Mouse (Mus musculus): Measurements from ENCODE around the gene Adcy7. TPM values are rescaled to one million over a fixed set of nuclear protein-coding genes. Genes with fewer than 3 reads are reported as not detected.

The Adcy7 gene
- polyA plus RNA-seq, 1 experiment from 2014 or later = 3.8 TPM

DNA sequence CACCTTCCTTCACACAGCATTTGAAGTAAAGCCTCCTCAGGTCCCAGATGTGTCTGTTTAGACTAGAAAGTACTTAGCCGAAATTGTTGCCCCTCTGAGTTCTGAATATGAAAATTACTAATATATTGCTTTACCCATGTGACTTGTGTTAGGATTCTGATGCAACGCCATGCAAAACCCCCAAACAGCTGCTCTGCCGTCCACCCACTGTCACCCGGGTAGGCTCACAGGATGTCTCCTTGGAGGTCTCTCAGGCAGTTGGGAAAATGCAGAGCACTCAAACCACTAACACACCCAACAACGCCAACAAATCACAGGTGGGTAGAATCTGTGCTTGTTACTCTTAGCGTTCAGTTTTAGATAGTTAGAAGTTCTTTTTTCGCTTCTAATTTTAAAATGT, 17.2 kb upstream of the Adcy7 start:
- Histone ChIP-seq H3K4me1 (replicated peaks) (no peaks in the 10 kb centered on the region), H3K27ac (ENCODE audit: poor library complexity, severe bottlenecking) (no peak overlapping the region)
- ATAC-seq (ENCODE audit: insufficient number of reproducible peaks, low FRiP score) = no peak

DNA sequence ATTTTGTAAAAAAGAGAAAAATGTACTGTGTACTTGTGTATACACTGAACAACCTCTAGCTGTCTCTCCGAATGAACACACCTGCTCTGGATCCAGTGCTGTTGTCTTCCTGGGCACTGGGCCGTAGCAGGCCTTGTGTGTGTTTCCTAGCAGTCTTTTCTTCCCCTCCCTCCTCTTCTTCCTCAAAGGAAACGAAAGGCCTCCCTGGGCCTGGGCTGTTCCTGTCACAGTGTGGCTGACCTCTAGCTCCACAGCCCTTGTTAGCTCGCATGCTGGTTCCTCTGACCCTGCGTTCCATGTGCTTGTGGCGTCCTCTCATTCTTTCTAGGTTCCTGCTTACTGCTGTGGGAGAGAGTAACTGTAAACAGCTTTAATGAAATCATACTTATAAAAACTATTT, 14.2 kb upstream of the Adcy7 start:
- 65% methylated on average over 6 of the region's 6 CpGs for WGBS

More for the DNA sequence above, 17.2 kb upstream of the Adcy7 start:
- Histone ChIP-seq H3K27me3 (replicated peaks) (no peaks in the 10 kb centered on the region), H3K36me3 (peaks cover 59% of the 10 kb centered on the region), H3K4me2 (no peak overlapping the region), H3K9me3 (replicated peaks) (no peaks in the 10 kb centered on the region), H3K4me3 (no peak overlapping the region), H3K9ac (no peak overlapping the region)
- whole genome bisulfite sequencing = 85% methylated on average over 7 of the region's 7 CpGs

DNA sequence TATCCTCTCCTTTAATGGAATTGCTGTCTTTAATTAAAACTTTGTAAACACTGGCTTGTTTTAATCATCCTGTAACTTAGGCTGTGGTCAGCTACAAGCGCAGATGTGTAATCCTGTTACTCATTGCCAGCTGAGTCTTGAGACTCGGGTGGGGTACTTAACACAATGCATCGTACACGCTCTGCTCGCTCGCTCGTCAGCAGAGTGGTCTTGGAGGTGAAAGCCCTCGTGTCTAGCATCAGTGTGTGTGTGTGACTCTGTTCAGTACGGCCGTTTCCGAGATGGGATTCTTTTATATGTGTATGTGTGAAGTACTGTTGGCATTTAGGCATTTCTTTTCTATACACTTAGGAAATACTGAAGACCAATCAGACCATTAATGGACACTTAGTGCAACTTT, 13.7 kb upstream of the Adcy7 start:
- no peaks in the 10 kb centered on the region for H3K27me3 ChIP-seq (replicated peaks)
- no peak overlapping the region for H3K27ac ChIP-seq (ENCODE audit: poor library complexity, severe bottlenecking)
- peaks cover 34% of the 10 kb centered on the region for H3K36me3 ChIP-seq
- WGBS = 88% methylated on average over 11 of the region's 11 CpGs
- no peak for ATAC-seq (ENCODE audit: insufficient number of reproducible peaks, low FRiP score)
- H3K4me3 ChIP-seq = no peak overlapping the region
- peaks cover 23% of the 10 kb centered on the region for H3K4me1 ChIP-seq (replicated peaks)
- H3K9me3 ChIP-seq (replicated peaks) = no peaks in the 10 kb centered on the region
- H3K9ac ChIP-seq = no peak overlapping the region
- no peak overlapping the region for H3K4me2 ChIP-seq

More for the DNA sequence above, 14.2 kb upstream of the Adcy7 start:
- no peaks in the 10 kb centered on the region for H3K27me3 ChIP-seq (replicated peaks)
- H3K4me3 ChIP-seq = no peak overlapping the region
- H3K4me2 ChIP-seq = no peak overlapping the region
- no peaks in the 10 kb centered on the region for H3K9me3 ChIP-seq (replicated peaks)
- H3K4me1 ChIP-seq (replicated peaks) = peaks cover 18% of the 10 kb centered on the region
- H3K27ac ChIP-seq (ENCODE audit: poor library complexity, severe bottlenecking) = no peak overlapping the region
- no peak overlapping the region for H3K9ac ChIP-seq
- H3K36me3 ChIP-seq = peaks cover 34% of the 10 kb centered on the region
- no peak for ATAC-seq (ENCODE audit: insufficient number of reproducible peaks, low FRiP score)

DNA sequence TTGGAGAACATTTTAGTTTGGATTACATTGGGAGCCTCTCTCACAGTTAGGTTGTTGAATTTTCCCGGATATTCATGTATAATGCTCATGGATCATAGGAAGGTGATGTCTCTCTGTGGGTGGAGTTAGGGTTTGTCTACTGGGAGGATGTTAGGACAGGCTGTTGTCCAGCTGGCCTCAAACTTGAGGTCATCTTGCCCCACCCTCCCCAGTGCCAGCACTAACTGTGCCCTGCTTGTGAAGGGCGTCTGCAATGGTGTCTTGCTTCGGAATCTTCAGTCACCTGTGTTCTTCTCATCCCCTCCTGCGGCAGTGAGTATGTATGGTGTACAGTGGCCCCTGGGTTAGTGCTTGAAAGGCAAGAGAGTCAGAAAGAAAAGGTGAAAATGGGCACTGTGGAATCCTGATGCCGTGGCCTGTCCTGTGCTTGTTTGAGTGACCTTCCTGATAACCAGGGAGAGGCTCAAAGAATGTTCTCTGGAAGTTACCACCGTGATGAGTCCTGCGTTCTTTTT, 11.7 kb upstream of the Adcy7 start:
- Histone ChIP-seq H3K4me2 (no peak overlapping the region), H3K27ac (ENCODE audit: poor library complexity, severe bottlenecking) (no peak overlapping the region; the same call in 1 of the 2 replicates), H3K9ac (no peak overlapping the region), H3K36me3 (peaks cover 22% of the 10 kb centered on the region), H3K9me3 (replicated peaks) (no peaks in the 10 kb centered on the region), H3K4me1 (replicated peaks) (peaks cover 32% of the 10 kb centered on the region), H3K27me3 (replicated peaks) (no peaks in the 10 kb centered on the region), H3K4me3 (no peak overlapping the region)
- WGBS = 70% methylated on average over 7 of the region's 7 CpGs
- ATAC-seq (ENCODE audit: insufficient number of reproducible peaks, low FRiP score) = no peak

DNA sequence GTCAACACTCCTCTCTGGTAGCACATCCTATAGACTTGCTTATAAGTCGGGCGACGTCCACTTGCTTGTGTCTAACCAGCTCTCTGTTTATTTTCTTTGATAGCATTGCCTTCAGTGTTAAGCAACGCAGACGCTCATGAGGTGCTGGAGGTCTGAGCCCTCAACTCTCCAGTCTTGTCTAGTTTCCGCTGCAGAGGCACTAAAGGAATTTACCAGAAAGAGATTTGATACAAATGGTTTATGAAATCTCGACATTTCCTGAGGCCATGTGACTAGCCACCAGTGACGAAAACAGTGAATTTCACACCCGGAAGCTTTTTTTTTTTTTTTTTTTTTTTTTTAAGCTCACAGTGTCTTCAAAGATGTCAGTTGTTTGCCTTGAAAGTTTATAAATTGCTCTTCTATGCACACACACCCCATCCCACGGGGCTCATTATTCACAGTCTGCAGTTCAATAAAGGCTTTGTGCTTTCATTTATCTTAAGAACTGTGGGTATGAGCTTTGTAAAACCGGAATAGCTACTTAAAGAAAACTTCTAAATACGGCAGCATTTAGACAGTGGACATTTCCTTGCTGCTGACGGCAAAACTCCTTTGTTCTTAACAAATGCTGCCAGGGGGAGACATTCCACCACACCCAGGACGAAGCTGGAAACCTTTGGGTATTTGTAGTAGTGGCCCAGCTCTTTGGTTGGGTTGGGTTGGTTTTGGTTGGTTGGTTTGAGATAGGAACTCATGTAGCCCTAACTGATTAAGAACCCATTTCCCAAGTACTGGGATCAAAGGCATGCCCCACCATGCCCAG, 9.2 kb upstream of the Adcy7 start:
- H3K27ac ChIP-seq (ENCODE audit: poor library complexity, severe bottlenecking) = no peak overlapping the region
- 53% methylated on average over 14 of the region's 14 CpGs for WGBS

DNA sequence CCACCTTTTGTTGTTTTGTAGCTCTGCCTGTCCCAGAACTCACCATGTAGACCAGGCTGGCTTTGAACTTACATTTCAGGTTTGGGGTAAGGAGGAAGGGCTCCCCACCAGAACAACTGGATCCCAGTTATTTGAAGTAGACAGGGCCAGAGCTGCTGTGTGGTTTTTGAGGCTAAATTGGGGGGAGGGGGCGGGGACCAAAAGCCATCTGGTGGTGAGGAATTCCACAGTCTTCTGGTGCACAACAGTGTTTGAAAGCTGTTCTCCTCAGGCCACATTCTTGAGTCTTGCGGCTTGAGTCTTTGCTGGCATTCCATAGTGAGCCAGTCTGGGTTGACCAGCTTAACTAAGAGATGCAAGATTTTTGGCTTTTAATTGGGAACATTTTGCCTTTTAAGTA, 6.7 kb upstream of the Adcy7 start:
- WGBS = 13% methylated on average over 2 of the region's 2 CpGs
- no peaks in the 10 kb centered on the region for H3K9me3 ChIP-seq (replicated peaks)
- no peak overlapping the region for H3K4me3 ChIP-seq
- H3K4me2 ChIP-seq = no peak overlapping the region
- no peaks in the 10 kb centered on the region for H3K36me3 ChIP-seq
- no peak overlapping the region for H3K9ac ChIP-seq
- H3K27ac ChIP-seq (ENCODE audit: poor library complexity, severe bottlenecking) = no peak overlapping the region
- H3K4me1 ChIP-seq (replicated peaks) = peaks cover 40% of the 10 kb centered on the region
- no peak for ATAC-seq (ENCODE audit: insufficient number of reproducible peaks, low FRiP score)
- H3K27me3 ChIP-seq (replicated peaks) = peaks cover 10% of the 10 kb centered on the region

More for the DNA sequence above, 9.2 kb upstream of the Adcy7 start:
- Histone ChIP-seq H3K36me3 (peaks cover 3% of the 10 kb centered on the region), H3K4me3 (no peak overlapping the region), H3K27me3 (replicated peaks) (peaks cover 3% of the 10 kb centered on the region; the same call in 1 of the 2 replicates), H3K9ac (no peak overlapping the region), H3K4me1 (replicated peaks) (peaks cover 41% of the 10 kb centered on the region), H3K9me3 (replicated peaks) (no peaks in the 10 kb centered on the region), H3K4me2 (no peak overlapping the region)
- ATAC-seq (ENCODE audit: insufficient number of reproducible peaks, low FRiP score) = no peak

DNA sequence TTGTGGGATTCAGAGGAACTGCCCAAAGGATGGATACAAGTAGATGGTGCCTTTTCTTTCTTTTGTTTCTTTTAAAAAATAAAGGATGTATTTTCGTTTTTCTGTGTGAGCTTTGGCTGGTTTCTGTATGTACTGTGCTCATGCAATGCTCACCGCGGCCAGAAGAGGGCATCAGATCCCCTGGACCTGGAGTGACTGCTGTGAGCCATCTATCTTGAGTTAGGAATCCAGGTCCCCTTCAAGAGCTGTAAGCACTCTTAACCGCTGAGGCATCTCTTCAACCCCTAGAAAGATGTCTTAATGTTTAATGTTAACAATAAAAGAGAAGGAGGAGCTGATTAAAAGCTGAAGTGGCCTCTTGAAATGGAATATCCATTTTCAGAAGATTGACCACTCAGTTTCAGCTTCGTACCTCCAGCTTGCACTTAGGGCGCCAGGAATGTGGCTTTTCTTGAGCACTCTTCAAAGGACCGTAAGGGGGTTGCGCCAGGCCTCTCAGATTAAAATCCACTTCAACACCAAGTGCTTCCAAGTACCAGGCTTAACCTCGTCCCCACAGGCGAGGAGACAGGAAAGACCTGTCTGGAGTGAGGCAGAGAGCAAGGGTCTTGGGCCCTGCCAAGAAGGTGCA, 5.9 kb upstream of the Adcy7 start:
- Histone ChIP-seq H3K4me3 (no peak overlapping the region), H3K36me3 (no peaks in the 10 kb centered on the region), H3K9ac (no peak overlapping the region), H3K27ac (ENCODE audit: poor library complexity, severe bottlenecking) (no peak overlapping the region), H3K9me3 (replicated peaks) (no peaks in the 10 kb centered on the region), H3K27me3 (replicated peaks) (peaks cover 18% of the 10 kb centered on the region), H3K4me1 (replicated peaks) (peaks cover 37% of the 10 kb centered on the region), H3K4me2 (no peak overlapping the region)
- no peak for ATAC-seq (ENCODE audit: insufficient number of reproducible peaks, low FRiP score)
- 31% methylated on average over 10 of the region's 10 CpGs for WGBS

DNA sequence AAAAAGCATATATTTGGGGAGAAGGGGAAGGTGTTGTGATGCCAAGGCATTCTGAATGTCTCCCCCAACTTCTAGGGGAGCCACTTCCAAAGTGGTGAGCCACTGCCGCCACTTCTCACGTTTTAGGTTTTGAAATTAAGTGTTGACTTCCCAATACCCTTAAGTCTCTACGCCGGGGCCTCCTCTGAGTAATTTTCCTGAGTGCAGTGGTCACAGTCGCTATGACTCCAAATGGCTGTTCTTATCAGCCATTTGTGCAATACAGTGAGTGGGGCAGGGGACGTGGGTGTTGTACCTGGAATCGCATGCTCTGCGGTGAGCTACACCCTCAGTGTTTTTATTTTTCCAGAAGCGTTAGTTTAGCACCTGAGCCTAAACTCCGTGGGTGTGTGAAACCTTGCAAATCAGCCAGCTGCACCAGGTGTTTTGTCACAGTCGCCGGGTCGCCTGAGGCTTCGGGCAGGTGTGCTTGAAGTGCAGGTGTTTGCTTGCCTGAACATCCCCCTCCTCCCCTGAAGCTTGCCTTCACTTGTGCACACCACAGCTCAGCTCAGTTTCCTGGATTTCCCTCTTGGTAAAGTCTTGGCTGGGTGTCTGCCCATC, 5.3 kb upstream of the Adcy7 start:
- Histone ChIP-seq H3K4me2 (no peak overlapping the region), H3K9me3 (replicated peaks) (no peaks in the 10 kb centered on the region), H3K27me3 (replicated peaks) (peaks cover 22% of the 10 kb centered on the region), H3K4me3 (no peak overlapping the region), H3K36me3 (no peaks in the 10 kb centered on the region), H3K4me1 (replicated peaks) (peaks cover 36% of the 10 kb centered on the region), H3K9ac (no peak overlapping the region), H3K27ac (ENCODE audit: poor library complexity, severe bottlenecking) (no peak overlapping the region)
- ATAC-seq (ENCODE audit: insufficient number of reproducible peaks, low FRiP score) = no peak
- WGBS = 78% methylated on average over 14 of the region's 14 CpGs

DNA sequence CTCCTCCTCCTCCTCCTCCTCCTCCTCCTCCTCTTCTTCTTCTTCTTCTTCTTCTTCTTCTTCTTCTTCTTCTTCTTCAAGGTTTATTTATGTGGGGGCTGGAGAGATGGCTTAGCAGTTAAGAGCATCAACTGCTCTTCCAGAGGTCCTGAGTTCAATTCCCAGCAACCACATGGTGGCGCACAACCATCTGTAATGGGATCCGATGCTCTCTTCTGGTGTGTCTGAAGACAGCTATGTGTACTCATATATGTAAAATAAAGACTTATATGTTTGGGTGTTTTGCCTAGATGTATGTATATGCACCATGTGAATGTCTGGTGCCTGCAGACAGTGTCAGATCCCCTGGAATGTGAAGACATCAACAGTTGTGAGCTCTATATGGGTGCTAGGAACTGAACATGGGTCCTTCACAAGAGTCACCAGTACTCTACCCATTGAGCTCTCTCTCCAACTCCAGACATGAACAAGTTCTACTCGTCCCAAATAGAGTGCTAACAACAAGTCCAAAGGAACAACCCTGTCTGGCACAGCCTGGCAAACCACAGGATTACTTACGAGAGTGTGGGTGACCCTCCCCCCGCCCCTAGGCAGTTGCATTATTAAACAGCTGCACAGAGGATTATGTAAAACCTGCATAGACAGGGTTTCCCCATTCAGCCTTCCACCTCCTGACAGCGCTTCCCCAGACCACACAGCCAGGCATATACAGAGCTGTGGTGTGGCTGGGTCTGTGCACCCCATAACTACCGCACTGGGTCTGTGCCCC, 2.9 kb upstream of the Adcy7 start:
- no peak overlapping the region for H3K4me2 ChIP-seq
- H3K27ac ChIP-seq (ENCODE audit: poor library complexity, severe bottlenecking) = no peak overlapping the region
- H3K4me1 ChIP-seq (replicated peaks) = peaks cover 31% of the 10 kb centered on the region
- H3K9me3 ChIP-seq (replicated peaks) = no peaks in the 10 kb centered on the region
- H3K9ac ChIP-seq = no peak overlapping the region
- H3K27me3 ChIP-seq (replicated peaks) = peaks cover 45% of the 10 kb centered on the region
- H3K36me3 ChIP-seq = no peaks in the 10 kb centered on the region
- no peak overlapping the region for H3K4me3 ChIP-seq
- no peak for ATAC-seq (ENCODE audit: insufficient number of reproducible peaks, low FRiP score)
- WGBS = 62% methylated on average over 7 of the region's 7 CpGs

DNA sequence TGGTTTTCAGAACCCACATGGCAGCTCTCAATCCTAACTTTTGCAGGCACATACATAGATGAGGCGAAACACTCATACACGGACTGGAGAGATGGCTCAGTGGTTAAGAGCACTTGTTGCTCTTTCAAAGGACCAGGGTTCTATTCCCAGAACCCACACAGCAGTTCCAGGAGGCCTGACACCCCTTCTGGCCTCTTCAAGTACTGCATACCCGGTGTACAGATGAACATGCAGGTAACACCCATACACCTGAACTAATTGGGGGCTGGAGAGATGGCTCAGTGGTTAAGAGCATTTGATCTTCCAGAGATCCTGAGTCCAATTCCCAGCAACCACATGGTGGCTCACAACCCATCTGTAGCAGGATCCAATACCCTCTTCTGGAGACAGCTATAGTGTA, 2.1 kb upstream of the Adcy7 start:
- H3K4me2 ChIP-seq = no peak overlapping the region
- no peak overlapping the region for H3K9ac ChIP-seq
- H3K36me3 ChIP-seq = no peaks in the 10 kb centered on the region
- H3K27ac ChIP-seq (ENCODE audit: poor library complexity, severe bottlenecking) = no peak overlapping the region
- H3K4me3 ChIP-seq = no peak overlapping the region
- no peaks in the 10 kb centered on the region for H3K9me3 ChIP-seq (replicated peaks)
- peaks cover 28% of the 10 kb centered on the region for H3K4me1 ChIP-seq (replicated peaks)
- WGBS = 65% methylated on average over 3 of the region's 3 CpGs
- peaks cover 53% of the 10 kb centered on the region for H3K27me3 ChIP-seq (replicated peaks)
- ATAC-seq (ENCODE audit: insufficient number of reproducible peaks, low FRiP score) = no peak

DNA sequence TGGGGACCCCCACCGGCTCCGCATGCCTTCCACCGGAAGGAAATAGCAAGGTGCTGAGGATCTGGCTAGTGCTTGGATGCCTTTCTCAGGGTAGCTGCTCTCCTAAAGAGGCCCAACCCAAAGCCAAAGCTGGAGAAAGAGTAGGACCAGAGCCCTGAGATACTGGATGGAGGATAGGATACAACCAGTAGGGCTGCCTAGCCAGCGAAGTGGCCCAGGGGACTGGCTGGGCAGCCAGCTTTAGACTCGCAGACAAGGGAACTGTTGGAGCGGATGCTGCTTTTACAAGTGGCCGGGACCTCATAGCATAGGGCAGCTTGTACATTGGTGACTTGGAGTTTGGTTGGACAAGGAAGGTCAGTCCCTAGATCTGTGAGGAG, 838 bp downstream of the Adcy7 start:
- Histone ChIP-seq H3K9ac (peak overlapping the region; percentile 59), H3K4me3 (peak overlapping the region; percentile 43), H3K9me3 (replicated peaks) (no peaks in the 10 kb centered on the region), H3K4me1 (replicated peaks) (peaks cover 15% of the 10 kb centered on the region), H3K4me2 (peak overlapping the region; percentile 77), H3K27ac (ENCODE audit: poor library complexity, severe bottlenecking) (no peak overlapping the region), H3K36me3 (no peaks in the 10 kb centered on the region), H3K27me3 (replicated peaks) (peaks cover 69% of the 10 kb centered on the region)
- ATAC-seq (ENCODE audit: insufficient number of reproducible peaks, low FRiP score) = 0 out of 2 replicates have a peak, but pooled peaks have one; percentile 3
- WGBS = 67% methylated on average over 7 of the region's 7 CpGs
